Mouse (Mus musculus): ENCODE results near the gene Blvrb. TPM values are rescaled to one million over a fixed set of nuclear protein-coding genes. Genes with fewer than 3 reads are reported as not detected.

The Blvrb gene
- polyA plus RNA-seq, 1 experiment from 2014 or later, result 97.3 TPM

DNA sequence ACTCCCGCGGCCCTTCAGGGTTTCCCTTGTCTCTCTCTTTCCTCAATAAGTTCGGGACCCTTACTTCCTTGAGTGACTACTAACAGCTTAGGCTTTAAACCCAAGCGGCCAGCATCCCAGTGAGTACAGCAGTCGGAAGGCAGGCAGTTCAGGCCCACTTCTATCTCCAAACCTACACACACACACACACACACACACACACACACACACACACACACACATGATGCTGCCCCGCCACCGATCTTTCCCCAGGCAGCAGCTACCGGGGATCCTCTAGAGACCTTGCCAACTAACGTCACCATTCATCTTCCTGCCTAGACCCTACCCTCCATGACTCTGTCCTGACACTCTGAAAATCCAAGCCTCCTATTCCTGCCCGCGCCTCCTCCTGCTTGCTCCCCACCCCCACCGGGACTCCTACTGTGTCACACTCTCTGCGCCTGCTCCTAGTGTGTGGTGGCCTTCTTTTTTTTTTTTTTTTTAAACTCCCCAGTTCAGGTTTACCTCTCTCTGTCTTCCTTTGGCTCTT is 40.0 kb downstream of the Blvrb start:
- peaks cover 10% of the 10 kb centered on the region; the same call in 1 of the 2 replicates for H3K4me1 ChIP-seq (replicated peaks; ENCODE audit: control insufficient read depth, insufficient read depth)
- DNase-seq (ENCODE audit: low spot score), result peak; percentile 69
- H3K36me3 ChIP-seq (ENCODE audit: control insufficient read depth, insufficient read depth, low read length), result peaks cover 6% of the 10 kb centered on the region
- no peaks in the 10 kb centered on the region for H3K27me3 ChIP-seq (ENCODE audit: control insufficient read depth, insufficient read depth, low read length)
- peak overlapping the region; percentile 88 for H3K9ac ChIP-seq (ENCODE audit: low read length)
- H3K9me3 ChIP-seq (ENCODE audit: control insufficient read depth, low read length), result no peaks in the 10 kb centered on the region
- no peak for ATAC-seq (ENCODE audit: low FRiP score, low TSS enrichment)
- WGBS, result under 1% methylated on average over 13 of the region's 13 CpGs
- TF ChIP-seq CTCF (IDR thresholded peaks at IDR 0.05; ENCODE audit: low read depth) (no peak), EP300 (optimal IDR thresholded peaks at IDR 0.05) (no peak)
- peak overlapping the region; percentile 84 for H3K4me3 ChIP-seq (ENCODE audit: low read depth, low read length)
- peak overlapping the region; percentile 98 for H3K27ac ChIP-seq (replicated peaks)
- H3K4me2 ChIP-seq (replicated peaks; ENCODE audit: low read depth), result peak overlapping the region; percentile 73

GRCm38 (mm10) chr7:27489270-27489869 is 41.6 kb downstream of the Blvrb start:
- Histone ChIP-seq H3K36me3 (ENCODE audit: control insufficient read depth, insufficient read depth, low read length) (peaks cover 6% of the 10 kb centered on the region), H3K4me1 (replicated peaks; ENCODE audit: control insufficient read depth, insufficient read depth) (peaks cover 10% of the 10 kb centered on the region; the same call in 1 of the 2 replicates), H3K27ac (replicated peaks) (peak overlapping the region; percentile 94; the same call in 1 of the 2 replicates), H3K9ac (ENCODE audit: low read length) (0 out of 2 replicates have a peak overlapping the region, but pooled peaks have one; percentile 8), H3K9me3 (ENCODE audit: control insufficient read depth, low read length) (no peaks in the 10 kb centered on the region), H3K27me3 (ENCODE audit: control insufficient read depth, insufficient read depth, low read length) (no peaks in the 10 kb centered on the region), H3K4me3 (ENCODE audit: low read depth, low read length) (no peak overlapping the region), H3K4me2 (replicated peaks; ENCODE audit: low read depth) (no peak overlapping the region)
- no peak for ATAC-seq (ENCODE audit: low FRiP score, low TSS enrichment)
- DNase-seq (ENCODE audit: low spot score), result no peak
- 90% methylated on average over 25 of the region's 25 CpGs for WGBS
- TF ChIP-seq EP300 (optimal IDR thresholded peaks at IDR 0.05) (no peak), CTCF (IDR thresholded peaks at IDR 0.05; ENCODE audit: low read depth) (no peak)

DNA sequence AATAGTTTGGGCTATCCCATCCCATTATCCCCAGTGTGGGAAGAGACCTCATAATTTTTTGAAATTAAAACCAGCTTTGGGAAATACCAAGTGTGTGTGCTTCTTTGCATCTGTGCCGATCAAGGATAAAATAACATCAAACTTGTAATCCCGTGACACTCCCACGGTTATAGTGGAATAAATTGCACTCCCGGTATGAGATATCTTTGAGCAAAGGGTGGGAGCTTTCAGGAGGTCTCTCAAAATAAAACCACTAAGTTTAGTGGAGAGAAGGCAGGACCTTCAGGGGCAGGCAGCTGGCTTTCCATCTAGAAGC is 42.4 kb downstream of the Blvrb start:
- Histone ChIP-seq H3K9ac (ENCODE audit: low read length) (peak overlapping the region; percentile 58), H3K9me3 (ENCODE audit: control insufficient read depth, low read length) (no peaks in the 10 kb centered on the region), H3K4me3 (ENCODE audit: low read depth, low read length) (peak overlapping the region; percentile 39), H3K27me3 (ENCODE audit: control insufficient read depth, insufficient read depth, low read length) (no peaks in the 10 kb centered on the region), H3K4me1 (replicated peaks; ENCODE audit: control insufficient read depth, insufficient read depth) (peaks cover 10% of the 10 kb centered on the region; the same call in 1 of the 2 replicates), H3K4me2 (replicated peaks; ENCODE audit: low read depth) (peak overlapping the region; percentile 57), H3K27ac (replicated peaks) (peak overlapping the region; percentile 94), H3K36me3 (ENCODE audit: control insufficient read depth, insufficient read depth, low read length) (peaks cover 6% of the 10 kb centered on the region)
- WGBS, result 15% methylated on average over 4 of the region's 4 CpGs
- no peak for TF ChIP-seq CTCF (IDR thresholded peaks at IDR 0.05; ENCODE audit: low read depth)
- TF ChIP-seq EP300 (optimal IDR thresholded peaks at IDR 0.05), result no peak
- DNase-seq (ENCODE audit: low spot score) (no peak), ATAC-seq (ENCODE audit: low FRiP score, low TSS enrichment) (no peak)

- H3K4me1 ChIP-seq (replicated peaks; ENCODE audit: control insufficient read depth, insufficient read depth), result peaks cover 10% of the 10 kb centered on the region; the same call in 1 of the 2 replicates
- TF ChIP-seq CTCF (IDR thresholded peaks at IDR 0.05; ENCODE audit: low read depth) (peak; percentile 76), EP300 (optimal IDR thresholded peaks at IDR 0.05) (no peak)
- peak overlapping the region; percentile 94 for H3K27ac ChIP-seq (replicated peaks)
- peaks cover 6% of the 10 kb centered on the region for H3K36me3 ChIP-seq (ENCODE audit: control insufficient read depth, insufficient read depth, low read length)
- no peaks in the 10 kb centered on the region for H3K9me3 ChIP-seq (ENCODE audit: control insufficient read depth, low read length)
- DNase-seq (ENCODE audit: low spot score) (peak; percentile 95), ATAC-seq (ENCODE audit: low FRiP score, low TSS enrichment) (peak; percentile 87)
- H3K9ac ChIP-seq (ENCODE audit: low read length), result peak overlapping the region; percentile 58
- peak overlapping the region; percentile 57 for H3K4me2 ChIP-seq (replicated peaks; ENCODE audit: low read depth)
- H3K27me3 ChIP-seq (ENCODE audit: control insufficient read depth, insufficient read depth, low read length), result no peaks in the 10 kb centered on the region
- WGBS, result under 1% methylated on average over 28 of the region's 33 CpGs
- H3K4me3 ChIP-seq (ENCODE audit: low read depth, low read length), result peak overlapping the region; percentile 39
Measured at GRCm38 (mm10) chr7:27490543-27491329, 43.0 kb downstream of the Blvrb start.

DNA sequence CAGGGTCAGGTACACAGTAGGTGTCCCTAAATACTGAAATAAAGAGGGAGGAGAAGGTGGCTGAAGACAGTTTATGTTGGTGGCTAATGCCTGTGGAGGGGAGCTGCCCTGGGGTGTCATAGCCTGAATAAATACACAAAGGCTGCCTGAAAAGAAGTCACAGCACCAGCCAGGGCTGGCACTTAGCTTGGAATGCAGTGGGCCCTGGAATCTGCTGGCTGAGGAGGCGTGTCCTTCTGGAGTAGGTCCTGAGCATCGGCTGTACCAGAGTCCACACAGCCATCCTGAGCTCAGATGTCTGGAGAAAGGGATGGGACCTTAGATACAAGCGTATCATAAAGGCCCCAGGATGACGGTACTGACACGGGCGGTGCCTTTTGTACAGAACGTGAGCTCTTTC is 44.1 kb downstream of the Blvrb start:
- Histone ChIP-seq H3K4me3 (ENCODE audit: low read depth, low read length) (no peak overlapping the region), H3K27me3 (ENCODE audit: control insufficient read depth, insufficient read depth, low read length) (no peaks in the 10 kb centered on the region), H3K4me1 (replicated peaks; ENCODE audit: control insufficient read depth, insufficient read depth) (peaks cover 10% of the 10 kb centered on the region; the same call in 1 of the 2 replicates), H3K4me2 (replicated peaks; ENCODE audit: low read depth) (no peak overlapping the region), H3K9ac (ENCODE audit: low read length) (no peak overlapping the region), H3K9me3 (ENCODE audit: control insufficient read depth, low read length) (no peaks in the 10 kb centered on the region), H3K27ac (replicated peaks) (peak overlapping the region; percentile 94; the same call in 1 of the 2 replicates), H3K36me3 (ENCODE audit: control insufficient read depth, insufficient read depth, low read length) (peaks cover 6% of the 10 kb centered on the region)
- WGBS, result 66% methylated on average over 7 of the region's 7 CpGs
- ATAC-seq (ENCODE audit: low FRiP score, low TSS enrichment) (no peak), DNase-seq (ENCODE audit: low spot score) (no peak)
- no peak for TF ChIP-seq CTCF (IDR thresholded peaks at IDR 0.05; ENCODE audit: low read depth)
- TF ChIP-seq EP300 (optimal IDR thresholded peaks at IDR 0.05), result no peak

Measured in stomach, postnatal 0 days (tissue).